Mouse (Mus musculus): ENCODE data around the gene Synj2. TPM values are rescaled to one million over a fixed set of nuclear protein-coding genes. Genes with fewer than 3 reads are reported as not detected.

The Synj2 gene
- polyA plus RNA-seq, 1 experiment from 2014 or later = 3.2 TPM

DNA sequence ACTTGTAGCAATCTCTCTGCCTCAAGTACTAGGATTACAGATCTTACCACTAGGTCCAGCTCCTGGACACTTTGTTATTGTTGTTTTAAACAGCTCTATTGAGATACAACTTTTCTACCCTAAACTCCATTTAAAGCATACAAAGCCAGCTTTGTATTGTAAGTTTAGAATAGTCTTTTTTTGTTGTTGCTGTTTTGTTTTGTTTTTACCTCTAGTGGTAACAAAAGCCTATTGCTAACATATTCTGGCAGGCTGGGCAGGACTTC lies 57.1 kb downstream of the Synj2 start:
- H3K9me3 ChIP-seq (ENCODE audit: control insufficient read depth, low read length) = no peaks in the 10 kb centered on the region
- H3K4me1 ChIP-seq (replicated peaks; ENCODE audit: control insufficient read depth, insufficient read depth, low read length) = peaks cover 8% of the 10 kb centered on the region
- ATAC-seq (ENCODE audit: low read depth) = no peak
- H3K9ac ChIP-seq (ENCODE audit: low read length) = no peak overlapping the region
- no peaks in the 10 kb centered on the region for H3K27me3 ChIP-seq (ENCODE audit: control insufficient read depth, insufficient read depth, low read depth, low read length)
- H3K36me3 ChIP-seq (ENCODE audit: control insufficient read depth, insufficient read depth, low read length) = no peaks in the 10 kb centered on the region
- H3K27ac ChIP-seq (ENCODE audit: low read length) = no peak overlapping the region
- no peak overlapping the region for H3K4me3 ChIP-seq (ENCODE audit: low read length)
- no peak overlapping the region for H3K4me2 ChIP-seq (ENCODE audit: low read depth, low read length)

- 68% methylated on average over 5 of the region's 5 CpGs for WGBS
- no peak overlapping the region for H3K27ac ChIP-seq (ENCODE audit: low read length)
- no peak overlapping the region for H3K4me2 ChIP-seq (ENCODE audit: low read depth, low read length)
- H3K27me3 ChIP-seq (ENCODE audit: control insufficient read depth, insufficient read depth, low read depth, low read length) = no peaks in the 10 kb centered on the region
- H3K9ac ChIP-seq (ENCODE audit: low read length) = no peak overlapping the region
- H3K9me3 ChIP-seq (ENCODE audit: control insufficient read depth, low read length) = no peaks in the 10 kb centered on the region
- H3K4me3 ChIP-seq (ENCODE audit: low read length) = no peak overlapping the region
- H3K36me3 ChIP-seq (ENCODE audit: control insufficient read depth, insufficient read depth, low read length) = no peaks in the 10 kb centered on the region
- no peak for ATAC-seq (ENCODE audit: low read depth)
- H3K4me1 ChIP-seq (replicated peaks; ENCODE audit: control insufficient read depth, insufficient read depth, low read length) = peaks cover 8% of the 10 kb centered on the region
Observed at GRCm38 (mm10) chr17:5999039-5999543, 58.0 kb downstream of the Synj2 start.

DNA sequence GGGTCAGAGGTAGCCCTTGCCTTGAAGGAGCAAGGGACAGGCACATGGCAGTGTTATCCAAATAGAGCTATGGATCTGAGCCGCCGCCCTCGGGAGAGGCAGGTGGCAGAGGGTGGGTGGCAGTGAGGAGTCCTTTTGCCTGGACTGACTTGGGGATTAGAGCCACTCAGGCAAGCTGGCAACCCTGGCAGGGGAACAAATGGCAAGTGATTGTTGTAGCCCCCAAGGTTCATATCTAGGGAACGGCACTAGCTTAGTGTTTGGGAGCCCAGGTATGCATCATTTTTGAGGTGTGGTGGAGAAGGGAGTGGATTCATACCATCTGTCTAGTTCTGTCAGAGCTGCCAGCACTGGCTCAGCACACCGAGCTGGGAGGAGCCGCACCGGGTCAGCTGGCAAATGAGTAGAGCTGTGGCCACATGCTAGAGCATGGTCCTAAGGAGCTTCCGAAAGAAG lies 59.8 kb downstream of the Synj2 start:
- no peak overlapping the region for H3K4me3 ChIP-seq (ENCODE audit: low read length)
- no peak overlapping the region for H3K27ac ChIP-seq (ENCODE audit: low read length)
- ATAC-seq (ENCODE audit: low read depth) = no peak
- H3K9me3 ChIP-seq (ENCODE audit: control insufficient read depth, low read length) = no peaks in the 10 kb centered on the region
- peaks cover 18% of the 10 kb centered on the region for H3K4me1 ChIP-seq (replicated peaks; ENCODE audit: control insufficient read depth, insufficient read depth, low read length)
- no peak overlapping the region for H3K4me2 ChIP-seq (ENCODE audit: low read depth, low read length)
- no peaks in the 10 kb centered on the region for H3K36me3 ChIP-seq (ENCODE audit: control insufficient read depth, insufficient read depth, low read length)
- 76% methylated on average over 8 of the region's 8 CpGs for WGBS
- H3K9ac ChIP-seq (ENCODE audit: low read length) = no peak overlapping the region
- H3K27me3 ChIP-seq (ENCODE audit: control insufficient read depth, insufficient read depth, low read depth, low read length) = no peaks in the 10 kb centered on the region

- peaks cover 21% of the 10 kb centered on the region for H3K4me1 ChIP-seq (replicated peaks; ENCODE audit: control insufficient read depth, insufficient read depth, low read length)
- whole genome bisulfite sequencing = 70% methylated on average over 6 of the region's 6 CpGs
- H3K27ac ChIP-seq (ENCODE audit: low read length) = no peak overlapping the region
Observed at GRCm38 (mm10) chr17:6001389-6001788, 60.3 kb downstream of the Synj2 start.

DNA sequence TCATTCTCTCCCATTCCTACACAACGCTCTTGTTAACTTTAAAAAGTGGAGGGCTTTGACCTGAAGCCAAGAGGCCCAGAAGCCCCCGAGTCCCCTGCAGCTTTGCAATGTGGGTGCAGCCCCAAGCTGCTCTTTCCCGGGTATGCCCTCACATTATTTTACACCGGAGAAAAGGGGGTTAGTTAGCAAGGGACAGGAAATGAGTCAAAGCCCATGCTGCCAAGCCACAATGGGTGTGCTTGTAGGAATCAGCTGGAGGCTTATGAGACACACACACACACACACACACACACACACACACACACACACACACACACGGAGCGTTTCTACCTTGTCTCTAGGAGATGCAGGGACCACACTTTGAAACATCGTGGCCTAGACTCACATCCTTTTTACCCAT lies 60.8 kb downstream of the Synj2 start:
- Histone ChIP-seq H3K27me3 (ENCODE audit: control insufficient read depth, insufficient read depth, low read depth, low read length) (no peaks in the 10 kb centered on the region), H3K4me3 (ENCODE audit: low read length) (no peak overlapping the region), H3K9ac (ENCODE audit: low read length) (no peak overlapping the region), H3K36me3 (ENCODE audit: control insufficient read depth, insufficient read depth, low read length) (no peaks in the 10 kb centered on the region), H3K4me1 (replicated peaks; ENCODE audit: control insufficient read depth, insufficient read depth, low read length) (peaks cover 24% of the 10 kb centered on the region), H3K27ac (ENCODE audit: low read length) (no peak overlapping the region), H3K4me2 (ENCODE audit: low read depth, low read length) (no peak overlapping the region), H3K9me3 (ENCODE audit: control insufficient read depth, low read length) (no peaks in the 10 kb centered on the region)
- WGBS = 62% methylated on average over 7 of the region's 7 CpGs
- ATAC-seq (ENCODE audit: low read depth) = no peak

More at GRCm38 (mm10) chr17:6001389-6001788, 60.3 kb downstream of the Synj2 start:
- Histone ChIP-seq H3K27me3 (ENCODE audit: control insufficient read depth, insufficient read depth, low read depth, low read length) (no peaks in the 10 kb centered on the region), H3K4me2 (ENCODE audit: low read depth, low read length) (no peak overlapping the region), H3K36me3 (ENCODE audit: control insufficient read depth, insufficient read depth, low read length) (no peaks in the 10 kb centered on the region), H3K9ac (ENCODE audit: low read length) (no peak overlapping the region), H3K9me3 (ENCODE audit: control insufficient read depth, low read length) (no peaks in the 10 kb centered on the region), H3K4me3 (ENCODE audit: low read length) (no peak overlapping the region)
- no peak for ATAC-seq (ENCODE audit: low read depth)

- Histone ChIP-seq H3K4me2 (ENCODE audit: low read depth, low read length) (no peak overlapping the region), H3K36me3 (ENCODE audit: control insufficient read depth, insufficient read depth, low read length) (no peaks in the 10 kb centered on the region), H3K27me3 (ENCODE audit: control insufficient read depth, insufficient read depth, low read depth, low read length) (no peaks in the 10 kb centered on the region), H3K4me3 (ENCODE audit: low read length) (no peak overlapping the region), H3K27ac (ENCODE audit: low read length) (no peak overlapping the region), H3K9ac (ENCODE audit: low read length) (no peak overlapping the region), H3K4me1 (replicated peaks; ENCODE audit: control insufficient read depth, insufficient read depth, low read length) (peaks cover 29% of the 10 kb centered on the region), H3K9me3 (ENCODE audit: control insufficient read depth, low read length) (no peaks in the 10 kb centered on the region)
- ATAC-seq (ENCODE audit: low read depth) = no peak
- WGBS = 92% methylated on average over 6 of the region's 6 CpGs
Observed at GRCm38 (mm10) chr17:6002563-6002962, 61.5 kb downstream of the Synj2 start.

- Histone ChIP-seq H3K36me3 (ENCODE audit: control insufficient read depth, insufficient read depth, low read length) (no peaks in the 10 kb centered on the region), H3K9ac (ENCODE audit: low read length) (no peak overlapping the region), H3K27ac (ENCODE audit: low read length) (no peak overlapping the region), H3K27me3 (ENCODE audit: control insufficient read depth, insufficient read depth, low read depth, low read length) (no peaks in the 10 kb centered on the region), H3K9me3 (ENCODE audit: control insufficient read depth, low read length) (no peaks in the 10 kb centered on the region), H3K4me2 (ENCODE audit: low read depth, low read length) (no peak overlapping the region), H3K4me1 (replicated peaks; ENCODE audit: control insufficient read depth, insufficient read depth, low read length) (peaks cover 34% of the 10 kb centered on the region), H3K4me3 (ENCODE audit: low read length) (no peak overlapping the region)
- ATAC-seq (ENCODE audit: low read depth) = no peak
- 88% methylated on average over 6 of the region's 6 CpGs for WGBS
Observed at GRCm38 (mm10) chr17:6003661-6004060, 62.6 kb downstream of the Synj2 start.

DNA sequence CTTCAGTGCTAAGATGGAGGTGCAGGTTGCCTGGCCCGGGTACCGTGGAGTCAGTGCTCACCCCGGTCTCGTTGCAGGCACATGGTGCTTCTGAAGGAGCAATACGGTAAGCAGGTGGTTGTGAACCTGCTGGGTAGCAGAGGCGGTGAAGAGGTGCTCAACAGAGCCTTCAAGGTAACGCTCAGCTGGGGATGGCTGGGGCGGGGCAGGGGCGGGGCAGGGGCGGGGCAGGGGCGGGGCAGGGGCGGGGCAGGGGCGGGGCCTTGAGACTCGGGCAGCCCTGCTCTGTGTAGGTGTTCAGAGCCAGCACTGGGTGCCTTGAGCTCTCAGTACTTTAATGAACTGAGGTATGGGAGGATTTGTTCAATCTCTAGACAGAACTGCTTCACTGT lies 64.2 kb downstream of the Synj2 start:
- Histone ChIP-seq H3K36me3 (ENCODE audit: control insufficient read depth, insufficient read depth, low read length) (no peaks in the 10 kb centered on the region), H3K4me1 (replicated peaks; ENCODE audit: control insufficient read depth, insufficient read depth, low read length) (peaks cover 34% of the 10 kb centered on the region), H3K27me3 (ENCODE audit: control insufficient read depth, insufficient read depth, low read depth, low read length) (no peaks in the 10 kb centered on the region), H3K9ac (ENCODE audit: low read length) (peak overlapping the region; percentile 16; the same call in 1 of the 2 replicates), H3K4me3 (ENCODE audit: low read length) (no peak overlapping the region), H3K4me2 (ENCODE audit: low read depth, low read length) (peak overlapping the region; percentile 6), H3K27ac (ENCODE audit: low read length) (peak overlapping the region; percentile 95), H3K9me3 (ENCODE audit: control insufficient read depth, low read length) (no peaks in the 10 kb centered on the region)
- peak; percentile 82 for ATAC-seq (ENCODE audit: low read depth)
- 13% methylated on average over 13 of the region's 14 CpGs for WGBS

DNA sequence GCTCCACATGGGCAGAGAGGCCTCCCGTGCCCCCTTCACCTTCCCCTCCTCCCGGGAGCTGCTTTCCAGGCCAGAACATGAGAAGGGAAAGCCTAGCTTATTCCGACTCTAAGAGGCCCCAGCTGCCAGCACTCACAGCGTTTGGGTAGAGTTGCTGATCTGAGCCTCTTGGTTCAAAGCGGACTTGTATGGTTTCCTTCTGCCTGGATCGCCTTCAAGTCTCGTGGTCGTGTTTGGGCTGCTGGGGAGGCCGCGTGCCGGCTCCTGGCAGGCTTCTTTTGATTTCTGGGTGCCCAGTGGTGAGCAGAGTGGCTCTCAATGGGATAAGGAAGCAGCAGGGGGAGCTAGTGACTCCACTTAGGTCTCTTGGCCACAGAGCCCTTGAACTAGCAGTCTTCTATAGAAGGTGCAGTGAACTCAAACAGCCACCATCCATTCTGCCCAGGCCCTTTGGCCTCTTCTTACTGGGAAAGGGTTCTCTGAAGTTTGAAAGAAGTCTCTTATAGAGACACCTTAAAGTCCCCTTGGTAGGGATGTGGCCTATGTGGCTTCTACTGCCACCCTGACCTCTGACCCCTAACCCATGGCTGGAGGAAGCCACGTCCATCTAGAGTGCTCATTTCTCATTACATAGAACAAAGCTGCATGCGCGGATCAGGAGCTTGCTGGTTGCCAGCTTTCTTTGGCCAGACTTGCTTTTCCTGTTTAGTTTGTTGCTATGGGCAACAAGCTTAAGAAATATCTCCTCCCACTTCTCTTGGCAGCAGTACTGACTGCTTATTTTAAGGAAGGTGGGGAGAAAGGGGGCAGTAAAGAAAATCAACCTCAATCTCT lies 64.8 kb downstream of the Synj2 start:
- Histone ChIP-seq H3K4me1 (replicated peaks; ENCODE audit: control insufficient read depth, insufficient read depth, low read length) (peaks cover 34% of the 10 kb centered on the region), H3K36me3 (ENCODE audit: control insufficient read depth, insufficient read depth, low read length) (no peaks in the 10 kb centered on the region), H3K27me3 (ENCODE audit: control insufficient read depth, insufficient read depth, low read depth, low read length) (no peaks in the 10 kb centered on the region), H3K4me2 (ENCODE audit: low read depth, low read length) (peak overlapping the region; percentile 28), H3K27ac (ENCODE audit: low read length) (peak overlapping the region; percentile 95), H3K9ac (ENCODE audit: low read length) (peak overlapping the region; percentile 16; the same call in 1 of the 2 replicates), H3K9me3 (ENCODE audit: control insufficient read depth, low read length) (no peaks in the 10 kb centered on the region), H3K4me3 (ENCODE audit: low read length) (no peak overlapping the region)
- WGBS = 12% methylated on average over 14 of the region's 14 CpGs
- peak; percentile 89 for ATAC-seq (ENCODE audit: low read depth)
